Comparison of ENCODE assay signal across 19 mouse cellular contexts in the genomic region with DNA sequence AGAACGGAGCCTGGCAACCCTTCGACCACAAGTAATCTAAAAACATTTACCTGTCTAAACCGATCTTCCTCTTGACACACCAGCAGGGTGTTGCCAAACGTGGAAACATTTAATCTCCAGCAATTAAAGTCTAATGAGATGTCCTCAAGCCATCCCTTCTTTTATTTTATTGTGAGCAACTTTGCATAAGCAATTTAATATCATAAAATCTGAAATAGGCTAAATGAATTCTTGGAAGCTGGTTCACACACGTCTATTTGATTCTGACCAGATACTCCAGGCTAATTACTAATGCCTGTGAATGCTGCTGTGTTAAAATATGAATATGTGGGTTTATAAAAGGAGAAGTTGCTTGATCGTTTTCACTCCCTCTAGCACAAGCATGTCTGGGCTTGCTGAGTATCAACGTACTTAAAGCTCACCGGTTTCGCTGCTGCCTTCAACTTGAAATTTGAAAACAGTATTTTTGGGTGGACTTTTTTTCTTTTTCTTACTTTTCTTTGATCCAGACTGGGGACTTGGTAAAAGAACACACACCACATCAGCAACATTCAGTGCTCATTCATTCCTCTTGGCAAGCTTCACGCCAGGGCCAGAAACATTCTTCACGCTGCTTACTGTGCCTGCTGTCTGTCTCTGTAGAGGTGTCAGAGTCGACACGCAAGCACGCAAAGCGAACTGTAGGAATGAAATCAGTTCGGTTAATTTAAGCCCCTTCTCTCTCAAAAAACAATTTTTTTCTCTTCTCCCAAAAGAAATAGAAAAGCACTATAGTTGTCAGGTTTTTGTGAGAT.
DNase-seq lines count a peak whose midpoint lies in the region; ATAC-seq and TF ChIP-seq lines count a peak whose summit lies in the region.
"Had no signal": no experiment of that assay in that cellular context is flagged by ENCODE, and none has a peak within 500 bp of the region (broad histone marks: within the 10 kb centered on the region; RNA-seq: fewer than 3 reads in every experiment).

No protein-coding gene starts in this region.

- H3K9me3 ChIP-seq in embryonic facial prominence, embryonic 12.5 days: no peaks in the 10 kb centered on the region
- no peaks in the 10 kb centered on the region for H3K9me3 ChIP-seq in embryonic facial prominence, embryonic 10.5 days
- H3K9me3 ChIP-seq in heart, postnatal 0 days (replicated peaks; ENCODE audit: control insufficient read depth, low read length): no peaks in the 10 kb centered on the region
- H3K9me3 ChIP-seq in limb, embryonic 10.5 days (replicated peaks): no peaks in the 10 kb centered on the region
- H3K9me3 ChIP-seq: forebrain, embryonic 10.5 days; heart, embryonic 10.5 days; midbrain, embryonic 13.5 days had no signal

- no peak for TF ChIP-seq EP300 in heart, postnatal 0 days (IDR thresholded peaks at IDR 0.05; ENCODE audit: low read depth)

- H3K4me3 ChIP-seq in embryonic facial prominence, embryonic 12.5 days: no peak overlapping the region
- H3K4me3 ChIP-seq in embryonic facial prominence, embryonic 10.5 days: no peak overlapping the region
- no peak overlapping the region for H3K4me3 ChIP-seq in heart, postnatal 0 days (ENCODE audit: low read depth, low read length)
- no peak overlapping the region for H3K4me3 ChIP-seq in limb, embryonic 10.5 days
- H3K4me3 ChIP-seq: forebrain, embryonic 10.5 days; heart, embryonic 10.5 days; midbrain, embryonic 13.5 days had no signal

- H3K4me1 ChIP-seq in embryonic facial prominence, embryonic 12.5 days: no peaks in the 10 kb centered on the region
- H3K4me1 ChIP-seq in embryonic facial prominence, embryonic 10.5 days: no peaks in the 10 kb centered on the region
- H3K4me1 ChIP-seq in heart, postnatal 0 days (ENCODE audit: control insufficient read depth, insufficient read depth): no peaks in the 10 kb centered on the region
- H3K4me1 ChIP-seq in limb, embryonic 10.5 days: no peaks in the 10 kb centered on the region
- H3K4me1 ChIP-seq: forebrain, embryonic 10.5 days; midbrain, embryonic 13.5 days had no signal

- no peak for ATAC-seq in embryonic facial prominence, embryonic 12.5 days (ENCODE audit: insufficient number of reproducible peaks, insufficient read depth, low FRiP score, low TSS enrichment)
- ATAC-seq in heart, postnatal 0 days (ENCODE audit: insufficient read depth, low read depth): no peak
- ATAC-seq: hindbrain, embryonic 16.5 days; midbrain, embryonic 13.5 days had no signal

- 74% methylated on average over 16 of the region's 16 CpGs for WGBS in embryonic facial prominence, embryonic 12.5 days
- 86% methylated on average over 16 of the region's 16 CpGs for WGBS in embryonic facial prominence, embryonic 10.5 days
- 54% methylated on average over 16 of the region's 16 CpGs for WGBS in heart, postnatal 0 days
- 71% methylated on average over 16 of the region's 16 CpGs for WGBS in limb, embryonic 10.5 days

- no peaks in the 10 kb centered on the region for H3K36me3 ChIP-seq in embryonic facial prominence, embryonic 12.5 days
- H3K36me3 ChIP-seq in embryonic facial prominence, embryonic 10.5 days (replicated peaks): no peaks in the 10 kb centered on the region
- H3K36me3 ChIP-seq in heart, postnatal 0 days (replicated peaks; ENCODE audit: control insufficient read depth, insufficient read depth, low read length): no peaks in the 10 kb centered on the region
- no peaks in the 10 kb centered on the region for H3K36me3 ChIP-seq in limb, embryonic 10.5 days
- H3K36me3 ChIP-seq: forebrain, embryonic 10.5 days; heart, embryonic 10.5 days; midbrain, embryonic 13.5 days had no signal

- no peak overlapping the region for H3K4me2 ChIP-seq in embryonic facial prominence, embryonic 12.5 days (replicated peaks)
- 0 out of 2 replicates have a peak overlapping the region, but pooled peaks have one; percentile 8 for H3K4me2 ChIP-seq in heart, postnatal 0 days (ENCODE audit: low read depth, low read length)
- H3K4me2 ChIP-seq: liver, embryonic 11.5 days; midbrain, embryonic 13.5 days had no signal

- TF ChIP-seq CTCF in heart, postnatal 0 days (IDR thresholded peaks at IDR 0.05; ENCODE audit: low read depth): no peak

- no peak overlapping the region for H3K9ac ChIP-seq in embryonic facial prominence, embryonic 12.5 days
- H3K9ac ChIP-seq in heart, postnatal 0 days (replicated peaks; ENCODE audit: low read depth, low read length): no peak overlapping the region
- H3K9ac ChIP-seq: midbrain, embryonic 13.5 days had no signal

- no peak for DNase-seq in embryonic facial prominence, embryonic 10.5 days (ENCODE audit: low spot score)
- no peak for DNase-seq in heart, postnatal 0 days (ENCODE audit: low spot score)
- no peak for DNase-seq in heart, adult 18-20 months
- peak; percentile 31 to 50 for DNase-seq in right cerebral cortex, postnatal 10 days (ENCODE audit: low spot score in 2 of 2)
- no peak for DNase-seq in right cerebral cortex, postnatal 14 days
- DNase-seq in telencephalon, adult 2 months (ENCODE audit: low read depth, low spot score): peak; percentile 27
- no peak for DNase-seq in limb, embryonic 10.5 days (ENCODE audit: low spot score)
- DNase-seq: cerebellum, adult 11-12 months; cerebellum, postnatal 36 days; heart, postnatal 4 days; kidney, adult 18-20 months; left cerebral cortex, postnatal 4 days; thymus, adult 18-20 months had no signal

- H3K27ac ChIP-seq in embryonic facial prominence, embryonic 12.5 days: 0 out of 2 replicates have a peak overlapping the region, but pooled peaks have one; percentile 46
- H3K27ac ChIP-seq in embryonic facial prominence, embryonic 10.5 days (replicated peaks): no peak overlapping the region
- no peak overlapping the region for H3K27ac ChIP-seq in heart, postnatal 0 days (ENCODE audit: low read depth)
- H3K27ac ChIP-seq in limb, embryonic 10.5 days: no peak overlapping the region
- H3K27ac ChIP-seq: forebrain, embryonic 10.5 days; heart, embryonic 10.5 days; midbrain, embryonic 13.5 days had no signal

- no peaks in the 10 kb centered on the region for H3K27me3 ChIP-seq in embryonic facial prominence, embryonic 12.5 days
- H3K27me3 ChIP-seq in embryonic facial prominence, embryonic 10.5 days (replicated peaks; ENCODE audit: low read depth, poor library complexity, severe bottlenecking): no peaks in the 10 kb centered on the region
- H3K27me3 ChIP-seq in heart, postnatal 0 days (ENCODE audit: control insufficient read depth, insufficient read depth, low read length): no peaks in the 10 kb centered on the region
- no peaks in the 10 kb centered on the region for H3K27me3 ChIP-seq in limb, embryonic 10.5 days (ENCODE audit: low read depth, poor library complexity, severe bottlenecking)
- H3K27me3 ChIP-seq: midbrain, embryonic 13.5 days had no signal

Comparison
In these comparisons a context has a peak if more than half of its experiments do, and no peak if none do; other contexts are left out.
1. DNase-seq: peak in right cerebral cortex, postnatal 10 days (2 of 2) and telencephalon, adult 2 months (single experiment); none in embryonic facial prominence, embryonic 10.5 days (single experiment), heart, postnatal 0 days (single experiment), heart, adult 18-20 months (0 of 2), right cerebral cortex, postnatal 14 days (single experiment) and limb, embryonic 10.5 days (single experiment).